Mouse (Mus musculus) common myeloid progenitor, adult 5-6 weeks (primary cell): Measurements from ENCODE around the gene Ifrd2. TPM values are rescaled to one million over a fixed set of nuclear protein-coding genes. Genes with fewer than 3 reads are reported as not detected.
"Not testable (repeated sequence)": the region's sequence is repeated elsewhere in the genome, so short reads cannot be mapped to it uniquely, and the experiment has no call there.

Experiments
- ATAC-seq: replicated peaks from 2 replicates; pipeline ENCODE4 v1.8.0; 2016; ENCODE audit warnings: low read depth, mild to moderate bottlenecking, moderate TSS enrichment, inconsistent platforms; ENCODE audit not compliant: poor library complexity, severe bottlenecking
- total RNA-seq: library from RNA; stranded (forward); fragments of 200-1000, 187-1606 nt; gene quantifications from 2 replicates; pipeline ENCODE4 v1.2.3, GENCODE M21; 2017

Gene Ifrd2
- total RNA-seq, 1 experiment from 2014 or later, result 59.7 TPM

DNA sequence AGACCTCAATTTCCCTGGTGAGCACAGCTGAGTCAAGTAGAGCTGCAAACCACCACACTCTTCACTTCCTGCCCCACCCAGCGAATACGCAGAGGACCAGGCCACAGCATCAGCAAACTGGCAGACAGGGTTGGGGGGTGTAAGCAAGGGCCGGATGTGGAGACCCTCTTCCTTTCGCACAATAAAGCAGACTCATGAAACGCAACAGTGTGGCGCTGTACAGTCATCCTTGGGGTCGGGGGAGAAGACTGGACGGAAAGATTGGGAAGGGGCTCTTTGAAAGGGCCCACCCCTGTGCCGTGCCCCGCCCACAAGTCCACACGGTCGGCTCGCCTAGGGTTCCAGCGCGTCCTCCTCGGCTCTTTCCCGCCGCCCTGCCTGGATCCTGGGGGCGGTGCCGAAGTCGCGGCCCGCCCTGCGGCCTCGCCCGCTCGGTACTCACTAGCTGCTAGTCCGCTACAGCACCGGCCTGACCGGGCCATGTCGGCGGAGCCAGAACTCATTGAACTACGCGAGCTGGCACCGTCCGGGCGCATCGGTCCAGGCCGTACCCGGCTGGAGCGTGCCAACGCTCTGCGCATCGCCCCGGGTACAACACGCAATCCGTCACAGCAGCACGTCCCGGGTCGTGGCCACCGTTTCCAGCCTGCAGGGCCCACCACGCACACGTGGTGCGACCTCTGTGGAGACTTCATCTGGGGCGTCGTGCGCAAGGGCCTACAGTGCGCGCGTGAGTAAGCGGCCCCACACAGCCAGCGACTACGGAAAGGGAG is 36.1 kb upstream of the Ifrd2 start, which contains the start of gene Rassf1:
TSS of gene Rassf1 (plus strand) at position 439 of the 773 bp plus-strand sequence.
- peak; percentile 27 for ATAC-seq

DNA sequence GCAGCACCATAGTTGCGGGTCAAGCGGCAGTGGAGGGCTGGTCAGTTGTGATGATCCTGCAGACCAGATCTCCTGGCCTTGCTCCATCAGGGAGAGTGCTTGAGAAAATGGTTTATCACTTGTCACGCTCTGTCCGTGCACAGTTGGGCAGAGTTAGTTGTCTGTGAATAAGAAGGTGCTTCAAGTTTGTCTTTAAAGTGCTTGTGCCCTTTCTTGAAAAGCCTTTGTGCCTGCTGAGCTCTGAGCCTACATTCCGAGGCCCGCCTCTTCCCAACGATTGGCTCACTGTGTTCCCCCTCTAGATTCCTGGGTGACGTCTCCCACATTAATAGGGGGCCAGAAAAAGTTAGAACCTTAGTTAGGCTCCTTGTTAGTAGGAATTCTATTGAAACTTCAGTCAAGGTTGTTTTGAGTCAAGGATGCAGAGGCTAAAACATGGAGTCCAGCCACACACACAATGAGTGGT is 35.5 kb upstream of the Ifrd2 start:
- ATAC-seq, result no peak

DNA sequence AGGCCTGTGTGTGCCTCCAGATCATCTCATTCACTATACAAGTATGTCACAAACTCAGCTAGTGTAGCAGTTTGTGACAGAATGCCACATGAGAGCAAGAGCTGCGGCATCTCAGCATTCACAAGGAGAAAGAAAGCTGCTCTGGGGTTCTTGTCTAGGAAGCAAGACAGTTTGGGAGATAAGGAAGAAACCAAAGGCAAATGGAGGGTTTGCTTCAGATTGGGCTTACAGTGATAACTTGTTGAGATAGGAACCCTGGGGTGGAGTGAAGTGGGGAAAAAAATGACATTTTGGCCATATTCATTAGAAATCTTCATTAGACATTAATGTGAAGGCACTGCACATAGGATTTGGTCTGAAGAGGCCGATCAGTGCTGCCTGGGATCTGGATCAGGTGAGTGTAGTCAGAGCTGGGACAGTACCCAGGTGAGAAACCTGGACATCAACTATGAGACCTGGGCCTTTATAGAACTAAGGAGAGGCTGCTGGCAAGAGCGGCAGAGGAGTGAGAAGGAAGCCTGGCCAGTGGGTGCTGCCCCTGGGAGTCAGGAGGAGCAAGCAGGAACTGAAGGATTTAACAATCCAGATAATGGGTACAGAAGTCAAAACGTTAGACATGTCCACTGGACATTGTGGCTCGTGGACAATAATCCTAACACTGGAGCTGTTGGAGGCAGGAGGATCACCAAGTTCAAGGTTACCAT is 34.6 kb upstream of the Ifrd2 start:
- ATAC-seq, result no peak

DNA sequence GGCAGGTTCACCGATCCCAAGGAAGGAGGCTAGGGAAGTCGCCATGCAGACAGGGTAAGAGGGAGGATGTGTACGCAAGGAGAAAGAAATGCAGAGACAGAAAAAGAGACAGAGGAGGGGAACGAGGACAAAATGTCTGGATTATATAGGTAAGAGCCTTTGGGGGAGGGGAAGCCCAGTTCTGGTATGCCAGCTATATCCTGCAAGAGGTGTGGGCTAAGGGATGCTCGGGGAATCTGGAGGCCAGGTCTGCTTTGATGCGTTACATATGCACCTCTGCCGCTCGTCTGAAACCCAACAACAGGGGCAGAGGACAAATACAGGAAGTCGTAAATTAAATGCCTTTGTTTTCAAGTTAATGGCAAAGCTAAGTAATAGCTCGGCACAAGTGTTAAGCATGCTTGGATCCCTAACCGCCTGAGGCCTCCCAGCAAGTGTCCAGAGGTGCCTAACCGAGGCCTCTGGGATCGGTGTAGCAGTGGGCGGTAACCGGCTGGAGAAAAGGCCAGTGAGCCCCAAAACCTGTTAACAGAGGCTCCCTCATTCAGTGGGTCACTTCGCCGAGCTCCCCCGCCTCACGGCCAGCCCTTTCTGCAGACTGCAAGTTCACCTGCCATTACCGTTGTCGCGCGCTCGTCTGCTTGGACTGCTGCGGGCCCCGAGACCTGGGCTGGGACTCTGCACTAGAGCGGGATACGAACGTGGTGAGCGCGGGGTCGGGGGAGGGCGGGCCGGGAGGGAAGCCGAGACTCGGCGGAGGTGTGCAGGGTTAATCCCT is 33.7 kb upstream of the Ifrd2 start:
- no peak for ATAC-seq

DNA sequence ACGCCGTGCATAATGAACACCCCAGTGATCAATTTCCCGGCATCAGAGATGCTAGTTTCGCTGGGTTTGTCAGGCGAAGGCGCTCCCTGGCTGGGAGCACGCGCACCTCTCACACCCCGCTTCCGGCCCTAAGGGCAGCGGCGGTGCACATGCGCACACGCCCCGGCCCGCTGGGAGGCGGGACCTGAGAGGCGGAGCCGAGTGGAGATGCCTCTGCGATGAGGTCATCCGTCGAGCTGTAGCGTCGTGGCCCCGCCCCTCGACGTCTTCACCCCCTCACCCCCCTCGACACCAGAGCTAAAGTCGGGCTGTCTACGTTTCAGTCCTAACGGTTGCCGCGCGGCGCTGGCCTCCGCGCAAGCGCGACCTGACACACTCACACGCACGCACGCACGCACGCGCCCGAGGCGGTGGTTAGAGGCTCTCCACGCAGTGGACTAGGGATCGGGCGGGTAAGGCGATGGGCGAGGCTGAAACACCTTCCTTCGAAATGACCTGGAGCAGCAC is 33.1 kb upstream of the Ifrd2 start:
- ATAC-seq, result peak; percentile 82

DNA sequence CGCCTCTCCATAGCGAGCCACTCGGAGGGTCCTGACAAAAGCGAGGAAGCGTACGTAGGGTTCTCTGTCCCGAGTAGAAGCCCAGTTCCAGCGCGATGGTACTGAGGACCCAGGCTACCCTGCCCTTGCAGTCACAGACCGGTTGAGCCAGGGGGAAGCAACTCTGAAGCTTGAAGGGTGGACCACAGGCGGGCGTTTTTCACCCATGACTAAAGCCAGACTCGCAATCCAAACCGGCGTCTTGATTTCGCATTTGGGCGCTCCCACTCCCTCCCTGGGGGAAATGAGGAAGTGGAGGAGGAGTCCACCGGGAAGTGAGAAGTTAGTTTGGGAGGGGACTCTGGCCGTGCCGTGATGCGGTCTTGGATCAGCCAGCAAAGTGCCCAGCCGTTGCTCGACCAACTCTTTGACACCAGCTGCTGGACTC is 32.4 kb upstream of the Ifrd2 start:
- ATAC-seq, result peak; percentile 15; the same call in 1 of the 2 replicates

DNA sequence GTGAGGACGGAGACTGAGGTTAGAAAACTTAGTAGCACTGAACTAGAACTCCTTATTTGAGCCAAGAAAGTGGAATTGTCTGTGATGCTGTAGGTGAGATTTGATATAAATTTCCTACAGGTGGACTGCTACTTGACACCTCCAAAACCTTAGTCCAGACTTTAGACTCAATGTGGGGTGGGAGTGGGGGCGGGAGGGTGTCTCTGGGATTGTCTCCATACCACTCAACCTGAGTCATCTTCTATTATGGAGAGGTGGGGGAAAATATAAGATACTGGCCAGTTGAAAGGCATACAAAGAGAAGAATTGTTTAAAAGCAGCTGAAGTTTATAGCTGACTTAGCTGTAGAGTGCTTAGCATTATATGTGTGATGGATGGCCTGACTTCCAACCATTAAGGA is 31.7 kb upstream of the Ifrd2 start:
- no peak for ATAC-seq

DNA sequence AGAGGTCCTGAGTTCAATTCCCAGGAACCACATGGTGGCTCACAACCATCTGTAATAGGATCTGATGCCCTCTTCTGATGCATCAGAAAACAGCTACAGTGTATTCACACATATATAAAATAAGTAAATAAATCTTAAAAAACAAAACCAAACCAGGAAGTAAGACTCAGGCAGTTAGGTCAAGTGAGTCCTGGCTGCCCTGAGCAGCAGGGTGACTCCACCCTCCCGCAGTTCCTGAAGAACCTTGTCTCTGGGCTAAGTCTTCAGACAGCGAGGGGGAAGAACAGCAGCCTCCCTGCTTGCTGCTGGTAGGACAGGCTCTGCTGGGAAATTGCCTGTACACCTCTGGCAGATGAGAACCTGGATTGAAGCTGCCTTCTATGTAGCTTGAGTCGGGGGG is 31.1 kb upstream of the Ifrd2 start:
- no peak for ATAC-seq

DNA sequence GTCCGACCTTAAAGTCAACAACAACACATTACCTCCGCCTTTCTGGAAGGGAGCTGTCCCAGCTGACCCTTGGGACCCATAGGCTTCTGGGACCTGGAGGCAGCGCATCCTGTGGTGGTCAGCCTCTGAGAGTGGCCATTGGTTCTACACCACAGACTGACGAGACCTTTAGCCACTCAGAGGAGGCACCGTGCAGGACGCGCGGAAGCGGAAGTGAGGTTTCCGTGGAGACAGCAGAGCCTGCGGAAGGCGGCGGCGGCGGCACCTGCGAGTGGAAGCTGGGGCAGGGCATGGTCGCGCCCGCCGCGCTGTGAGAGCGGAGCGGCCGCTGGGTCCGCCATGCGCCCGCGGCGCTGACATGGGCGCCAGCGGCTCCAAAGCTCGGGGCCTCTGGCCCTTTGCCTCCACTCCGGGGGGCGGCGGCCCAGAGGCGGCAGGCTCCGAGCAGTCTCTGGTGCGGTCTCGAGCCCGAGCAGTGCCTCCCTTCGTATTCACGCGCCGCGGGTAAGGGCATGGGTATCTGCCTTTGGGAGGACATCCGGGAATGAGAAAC is 24.3 kb upstream of the Ifrd2 start, which contains the start of gene Tusc2:
TSS of gene Tusc2 (plus strand) at position 227 of the 553 bp plus-strand sequence.
- ATAC-seq, result peak; percentile 96

DNA sequence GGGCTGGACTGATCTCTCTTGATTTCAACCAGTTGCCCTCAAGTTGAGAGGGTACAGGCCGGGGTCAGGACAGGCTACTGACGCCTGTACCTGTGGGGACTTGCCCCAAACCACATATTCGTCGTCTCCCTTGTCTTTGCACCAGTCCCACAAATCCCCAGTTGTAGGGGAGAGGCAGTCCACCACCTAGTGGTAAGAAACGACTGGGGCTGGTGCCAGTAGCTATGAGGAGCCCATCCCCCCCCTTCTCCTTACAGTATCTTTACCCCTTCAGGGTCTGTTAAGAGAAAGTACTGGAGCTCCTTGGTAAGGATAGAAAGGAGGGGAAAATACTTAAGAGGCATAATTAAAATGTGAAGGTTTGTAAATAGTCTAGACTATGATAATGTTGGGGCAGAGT is 21.9 kb upstream of the Ifrd2 start:
- not testable (repeated sequence) for ATAC-seq

DNA sequence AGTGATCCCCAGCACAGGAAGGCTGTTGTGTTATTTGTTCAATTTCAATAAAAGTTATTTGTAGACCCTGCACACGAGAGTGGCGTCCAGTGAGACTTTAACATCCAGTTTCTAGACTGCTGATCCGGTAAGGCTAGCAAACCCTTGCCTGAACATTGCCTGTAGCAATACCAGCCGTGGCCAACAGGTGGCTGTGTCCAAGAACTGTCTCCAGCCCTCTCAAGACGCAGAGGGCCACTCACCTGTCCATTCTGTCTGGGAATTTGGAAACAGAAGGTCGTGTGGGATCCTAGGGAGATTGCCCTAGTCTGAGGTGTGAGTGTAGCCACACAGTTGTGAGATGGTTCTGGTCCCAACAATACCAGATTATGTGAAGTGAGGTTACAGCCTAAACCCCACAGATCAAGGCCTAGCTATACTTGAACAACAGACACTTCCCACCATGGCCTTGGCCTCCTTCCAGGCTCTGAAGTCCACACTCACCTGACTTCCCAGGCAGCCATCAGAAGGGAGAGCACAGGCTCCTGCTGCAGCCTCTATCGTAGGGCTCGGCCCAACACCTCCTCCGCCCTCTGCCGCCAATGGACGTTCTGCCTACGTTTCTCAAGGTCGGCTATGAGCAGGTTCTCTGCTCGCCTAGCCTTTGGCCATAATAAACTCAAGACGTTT is 21.3 kb upstream of the Ifrd2 start:
- ATAC-seq, result no peak

DNA sequence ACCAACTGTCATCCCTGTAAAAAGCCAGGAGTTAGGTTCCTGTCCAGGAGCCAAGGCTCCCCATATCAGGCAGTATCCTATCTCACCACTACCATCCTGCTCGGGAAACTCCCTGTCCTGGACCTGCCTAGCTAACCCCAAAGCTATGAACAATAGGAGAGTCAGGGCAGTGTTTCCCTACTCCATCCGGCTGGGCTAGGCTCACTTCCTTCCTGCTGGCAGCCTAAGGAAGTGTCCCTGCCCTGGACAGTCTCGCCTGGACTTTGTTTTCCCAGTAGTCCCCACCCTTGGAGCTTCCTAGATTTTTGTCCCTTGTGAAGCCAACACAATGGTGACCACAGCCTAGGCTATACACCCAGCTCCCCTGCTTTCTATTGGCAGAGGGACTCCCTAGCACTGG is 20.6 kb upstream of the Ifrd2 start:
- no peak for ATAC-seq

DNA sequence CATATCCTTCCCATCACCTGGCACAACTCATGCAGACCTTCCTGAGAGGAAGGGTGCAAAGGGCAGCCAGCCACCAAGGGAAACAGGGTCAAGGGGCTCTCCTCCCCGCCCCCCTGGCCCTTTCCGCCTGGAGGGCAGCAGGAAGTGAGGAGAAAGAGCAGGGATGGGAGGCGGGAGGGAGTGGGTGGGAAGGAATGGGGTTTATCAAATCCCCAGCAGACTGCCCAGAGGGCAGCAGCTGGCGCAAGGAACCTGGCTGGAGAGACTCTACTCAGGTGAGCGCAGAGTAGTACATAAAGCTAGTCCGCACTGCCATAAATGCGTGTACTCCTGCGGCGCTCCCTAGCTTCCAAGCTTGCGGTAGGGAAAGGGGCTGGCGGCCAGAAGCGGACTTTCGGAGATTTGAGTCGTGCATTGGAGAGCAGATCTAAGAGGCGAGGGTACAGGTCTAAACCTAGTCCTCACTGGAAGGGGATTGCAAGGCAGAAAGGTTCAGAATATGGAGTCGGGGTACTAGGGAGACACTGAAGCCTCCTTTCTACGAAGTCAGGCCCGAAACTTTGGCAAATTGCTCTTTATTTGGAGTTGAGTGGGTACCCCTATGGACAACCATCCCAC is 19.6 kb upstream of the Ifrd2 start, which contains the start of gene Hyal2:
TSS of gene Hyal2 (plus strand) at position 244 of the 618 bp plus-strand sequence.
- ATAC-seq, result no peak

DNA sequence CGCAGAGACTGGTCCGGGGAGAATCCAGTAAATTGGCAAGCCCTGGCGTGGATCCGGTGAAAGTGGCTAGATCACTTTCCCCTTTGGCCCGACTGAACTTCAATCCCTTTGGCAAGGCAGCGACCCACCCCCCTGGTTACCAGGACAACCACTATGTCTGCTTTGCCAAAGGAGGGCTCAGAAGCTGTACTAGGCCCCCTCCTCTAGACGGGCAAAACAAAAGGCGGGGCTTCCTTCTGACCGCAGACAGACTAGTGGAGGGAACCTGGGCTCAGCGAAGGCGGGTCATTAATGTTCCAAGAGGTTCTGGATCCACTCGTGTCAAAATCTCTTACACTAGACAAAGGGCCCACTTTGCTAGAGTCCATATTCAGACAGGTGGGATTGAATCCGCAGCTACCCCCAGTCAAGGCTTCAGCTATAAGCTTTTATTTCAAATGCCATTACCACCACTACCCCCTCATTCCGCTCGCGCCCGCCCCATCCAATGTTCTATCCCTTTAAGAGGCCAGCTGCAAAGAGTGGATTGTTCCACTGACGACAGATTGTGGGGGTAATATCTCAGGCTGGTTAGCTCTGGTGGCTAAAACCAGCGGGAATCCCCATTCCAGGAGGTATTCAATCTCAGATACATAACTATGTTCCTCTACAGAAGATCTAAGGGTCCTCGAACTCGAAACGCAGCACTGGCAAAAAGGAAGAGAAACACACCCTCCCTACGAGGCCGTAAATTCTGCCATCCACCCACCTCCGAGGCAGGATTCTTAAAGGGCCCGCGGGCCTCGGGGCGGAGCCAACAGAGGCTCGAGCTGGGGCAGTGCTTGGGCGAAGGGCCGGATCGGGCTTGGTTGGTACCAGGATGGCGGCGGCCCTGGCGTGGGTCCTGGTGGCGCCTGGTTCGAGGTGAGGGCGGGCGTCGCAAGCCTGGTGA is 18.8 kb upstream of the Ifrd2 start:
- peak; percentile 75 for ATAC-seq

DNA sequence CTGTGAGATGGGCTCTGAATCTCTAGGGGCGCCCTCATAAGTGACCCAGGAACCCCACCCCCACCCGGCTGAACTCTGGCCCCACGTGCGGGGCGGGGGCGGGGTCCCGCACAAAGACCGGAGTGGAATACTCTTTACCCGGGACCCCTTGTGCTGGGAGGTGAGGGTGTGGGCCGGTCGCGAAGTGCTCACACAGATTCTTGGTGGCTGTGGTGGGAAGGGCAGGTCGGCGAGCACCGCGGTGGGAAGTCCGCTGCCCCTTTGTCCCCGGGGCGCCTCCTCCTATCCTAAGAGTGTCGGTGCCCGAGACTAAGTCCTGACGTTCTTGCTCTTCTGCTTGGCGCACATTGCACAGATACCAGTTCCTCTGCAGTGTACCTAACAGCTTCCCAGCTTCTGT is 18.2 kb upstream of the Ifrd2 start:
- ATAC-seq, result peak; percentile 10; the same call in 1 of the 2 replicates

DNA sequence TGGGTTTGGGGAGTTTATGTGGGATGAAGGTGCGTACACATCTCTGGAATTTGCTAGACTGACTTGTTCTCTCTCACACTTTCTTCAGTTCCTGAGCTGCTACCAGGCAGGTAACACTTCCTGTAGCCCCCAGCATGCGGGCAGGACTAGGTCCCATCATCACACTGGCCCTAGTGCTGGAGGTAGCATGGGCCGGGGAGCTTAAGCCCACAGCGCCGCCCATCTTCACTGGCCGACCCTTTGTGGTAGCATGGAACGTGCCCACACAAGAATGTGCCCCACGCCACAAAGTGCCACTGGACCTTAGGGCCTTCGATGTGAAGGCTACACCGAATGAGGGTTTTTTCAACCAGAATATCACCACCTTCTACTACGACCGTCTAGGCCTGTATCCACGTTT is 17.4 kb upstream of the Ifrd2 start:
- no peak for ATAC-seq

DNA sequence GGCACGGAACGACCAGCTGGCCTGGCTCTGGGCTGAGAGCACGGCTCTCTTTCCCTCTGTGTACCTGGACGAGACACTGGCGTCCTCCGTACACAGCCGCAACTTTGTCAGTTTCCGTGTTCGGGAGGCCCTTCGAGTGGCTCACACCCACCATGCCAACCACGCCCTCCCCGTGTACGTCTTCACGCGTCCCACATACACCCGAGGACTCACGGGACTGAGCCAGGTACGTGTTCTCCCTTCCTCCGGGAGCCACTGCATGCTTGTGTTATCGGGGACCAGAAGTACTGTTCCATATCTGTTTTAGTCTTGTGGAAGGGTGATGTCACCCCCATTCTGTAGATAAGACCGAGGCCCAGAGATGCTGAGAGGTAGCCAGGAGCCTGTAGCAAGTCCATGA is 16.6 kb upstream of the Ifrd2 start:
- ATAC-seq, result no peak
